Mouse (Mus musculus) adrenal gland, adult 18-20 months (tissue): Measurements from ENCODE around the gene Fignl1. TPM values are rescaled to one million over a fixed set of nuclear protein-coding genes. Genes with fewer than 3 reads are reported as not detected.

Source experiments
- DNase-seq, 2 experiments: peaks; one replicate each; pipeline ENCODE4 v3.0.0; 2021 to 2022; ENCODE audit warnings: low spot score in 2 of 2
- long read RNA-seq, 2 experiments: library from polyadenylated mRNA; stranded (forward); transcript quantifications; one replicate each; pipeline ENCODE4 v2.0.0; 2021
- total RNA-seq, 2 experiments: library from RNA; stranded (reverse); gene quantifications; 1 replicate in 1 of 2; 2 replicates in 1 of 2; pipeline ENCODE4 v1.2.3; 2021

The Fignl1 gene
- total RNA-seq = 1 to 10 TPM; 1.3 TPM
- long read RNA-seq, experiment 1 = 0 reads
- long read RNA-seq, experiment 2, transcript Fignl1-201 (3 exons, 2,961 nt) = major isoform, 12 of 14 reads
- long read RNA-seq, experiment 2, partial matches to known transcripts = 0 of 14 reads
- long read RNA-seq, experiment 2, other reads (novel, unspliced or antisense) = 1 of 14 reads

GRCm38 (mm10) chr11:11808820-11809403 lies at the start of gene Fignl1:
TSS of gene Fignl1 (minus strand) at chr11:11808962.
- peak; percentile 97 to 98 for DNase-seq

- no peak for DNase-seq
These were observed 48.2 kb upstream of the Fignl1 start for GRCm38 (mm10) chr11:11856959-11857358.

- DNase-seq = no peak
These were observed 46.9 kb upstream of the Fignl1 start for GRCm38 (mm10) chr11:11855685-11856131.

- no peak for DNase-seq
These were observed 46.4 kb upstream of the Fignl1 start for GRCm38 (mm10) chr11:11855061-11855672.

GRCm38 (mm10) chr11:11853731-11854461 lies 45.1 kb upstream of the Fignl1 start:
- no peak for DNase-seq

GRCm38 (mm10) chr11:11851957-11852505 lies 43.3 kb upstream of the Fignl1 start:
- DNase-seq = no peak

GRCm38 (mm10) chr11:11850476-11851267 lies 41.9 kb upstream of the Fignl1 start:
- DNase-seq = no peak

GRCm38 (mm10) chr11:11849513-11850311 lies 41.0 kb upstream of the Fignl1 start:
- no peak for DNase-seq

- no peak for DNase-seq
These were observed 39.7 kb upstream of the Fignl1 start for GRCm38 (mm10) chr11:11848467-11848866.

GRCm38 (mm10) chr11:11845044-11845443 lies 36.3 kb upstream of the Fignl1 start:
- no peak for DNase-seq

GRCm38 (mm10) chr11:11844367-11844971 lies 35.7 kb upstream of the Fignl1 start:
- DNase-seq = peak; percentile 65 to 68

- no peak for DNase-seq
These were observed 32.8 kb upstream of the Fignl1 start for GRCm38 (mm10) chr11:11841590-11841989.

- no peak for DNase-seq
These were observed 32.0 kb upstream of the Fignl1 start for GRCm38 (mm10) chr11:11840746-11841145.

- DNase-seq = no peak
These were observed 31.1 kb upstream of the Fignl1 start for GRCm38 (mm10) chr11:11839874-11840273.

- DNase-seq = no peak
These were observed 28.6 kb upstream of the Fignl1 start for GRCm38 (mm10) chr11:11837384-11837783.

GRCm38 (mm10) chr11:11836713-11837370 lies 28.1 kb upstream of the Fignl1 start:
- DNase-seq = no peak

- DNase-seq = no peak
These were observed 27.5 kb upstream of the Fignl1 start for GRCm38 (mm10) chr11:11836262-11836661.

GRCm38 (mm10) chr11:11835791-11836190 lies 27.0 kb upstream of the Fignl1 start:
- DNase-seq = no peak

- DNase-seq = no peak
These were observed 26.6 kb upstream of the Fignl1 start for GRCm38 (mm10) chr11:11835361-11835760.
